13 mouse cellular contexts compared by ENCODE assay signal in the genomic region with DNA sequence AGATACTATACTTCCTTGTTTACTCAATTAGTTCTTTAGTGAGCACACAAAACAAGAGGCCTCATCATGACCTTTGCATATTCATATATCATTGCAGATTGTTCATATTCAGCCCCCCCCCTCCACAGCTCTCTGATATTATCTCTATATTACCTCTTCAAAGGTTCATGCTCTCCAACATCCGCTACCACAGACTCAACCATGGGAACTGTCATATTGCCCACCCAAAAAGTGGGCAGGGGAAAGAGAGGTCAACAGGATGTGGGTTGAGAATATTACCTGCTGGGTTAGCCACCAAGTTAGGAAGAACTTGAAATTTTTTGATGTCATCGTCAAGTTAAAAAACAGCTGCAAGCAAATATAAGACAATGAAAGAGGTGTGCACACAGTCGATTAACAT. TPM values are rescaled to one million over a fixed set of nuclear protein-coding genes. Genes with fewer than 3 reads are reported as not detected.
"Had no signal": no experiment of that assay in that cellular context is flagged by ENCODE, and none has a peak within 500 bp of the region (broad histone marks: within the 10 kb centered on the region; RNA-seq: fewer than 3 reads in every experiment).

No protein-coding gene starts in this region.

RNA-seq across cellular contexts. Expression of gene Art2b, which starts 29.9 kb away (rescaled TPM):
- polyA plus RNA-seq: liver, embryonic 15.5 days; lung, embryonic 15.5 days; lung, postnatal 0 days; midbrain, embryonic 10.5 days; midbrain, embryonic 12.5 days; midbrain, embryonic 14.5 days; midbrain, embryonic 16.5 days; myocyte; neural tube, embryonic 11.5 days; neural tube, embryonic 13.5 days; neural tube, embryonic 15.5 days; stomach, embryonic 15.5 days; stomach, postnatal 0 days had no signal
